Mouse (Mus musculus) kidney, postnatal 10 days (tissue): ENCODE results near the gene Pik3ip1.

ENCODE experiments used
- DNase-seq: peaks from one replicate; pipeline ENCODE4 v3.0.0; 2021; ENCODE audit warnings: mixed read lengths

The Pik3ip1 gene

GRCm38 (mm10) chr11:3305821-3306220 is 24.4 kb upstream of the Pik3ip1 start:
- DNase-seq: no peak

GRCm38 (mm10) chr11:3307875-3308274 is 22.3 kb upstream of the Pik3ip1 start:
- DNase-seq: no peak

GRCm38 (mm10) chr11:3309884-3310283 is 20.3 kb upstream of the Pik3ip1 start:
- DNase-seq: no peak

- no peak for DNase-seq
Observed at GRCm38 (mm10) chr11:3310789-3311585, 19.2 kb upstream of the Pik3ip1 start.

- no peak for DNase-seq
Observed at GRCm38 (mm10) chr11:3311586-3312347, 18.4 kb upstream of the Pik3ip1 start.

GRCm38 (mm10) chr11:3313294-3313693 is 16.9 kb upstream of the Pik3ip1 start:
- no peak for DNase-seq

GRCm38 (mm10) chr11:3314148-3314547 is 16.1 kb upstream of the Pik3ip1 start:
- DNase-seq: peak; percentile 83

- DNase-seq: no peak
Observed at GRCm38 (mm10) chr11:3318286-3318685, 11.9 kb upstream of the Pik3ip1 start.

- DNase-seq: no peak
Observed at GRCm38 (mm10) chr11:3328271-3328670, 1.9 kb upstream of the Pik3ip1 start.

GRCm38 (mm10) chr11:3328806-3329775 is 1.1 kb upstream of the Pik3ip1 start:
- DNase-seq: no peak

- DNase-seq: peak; percentile 88
Observed at GRCm38 (mm10) chr11:3330566-3330965, 365 bp downstream of the Pik3ip1 start.

- DNase-seq: no peak
Observed at GRCm38 (mm10) chr11:3330991-3331750, 970 bp downstream of the Pik3ip1 start.

- DNase-seq: peak; percentile 95
Observed at GRCm38 (mm10) chr11:3331756-3332642, 1.8 kb downstream of the Pik3ip1 start.

GRCm38 (mm10) chr11:3333111-3333695 is 3.0 kb downstream of the Pik3ip1 start:
- no peak for DNase-seq

GRCm38 (mm10) chr11:3334141-3334710 is 4.0 kb downstream of the Pik3ip1 start:
- no peak for DNase-seq

GRCm38 (mm10) chr11:3334711-3335316 is 4.6 kb downstream of the Pik3ip1 start:
- DNase-seq: no peak

- peak; percentile 63 for DNase-seq
Observed at GRCm38 (mm10) chr11:3335651-3336216, 5.5 kb downstream of the Pik3ip1 start.

- DNase-seq: no peak
Observed at GRCm38 (mm10) chr11:3336602-3337001, 6.4 kb downstream of the Pik3ip1 start.

GRCm38 (mm10) chr11:3337173-3337955 is 7.2 kb downstream of the Pik3ip1 start:
- DNase-seq: peak; percentile 42
